Mouse (Mus musculus): ENCODE data around the gene Crybg3. TPM values are rescaled to one million over a fixed set of nuclear protein-coding genes. Genes with fewer than 3 reads are reported as not detected.

Gene Crybg3
- polyA plus RNA-seq, 1 experiment from 2014 or later, result 5.0 TPM

GRCm38 (mm10) chr16:59521752-59522423 is 78.9 kb downstream of the Crybg3 start:
- no peaks in the 10 kb centered on the region for H3K4me1 ChIP-seq (ENCODE audit: control insufficient read depth, insufficient read depth, low read length)
- H3K36me3 ChIP-seq (ENCODE audit: control insufficient read depth, insufficient read depth, low read length), result no peaks in the 10 kb centered on the region
- WGBS, result 75% methylated on average over 16 of the region's 16 CpGs
- no peaks in the 10 kb centered on the region for H3K27me3 ChIP-seq (replicated peaks; ENCODE audit: control insufficient read depth, insufficient read depth, low read length)
- H3K9me3 ChIP-seq (ENCODE audit: control insufficient read depth, low read length), result no peaks in the 10 kb centered on the region
- H3K27ac ChIP-seq (ENCODE audit: low read length), result peak overlapping the region; percentile 28; the same call in 1 of the 2 replicates
- H3K9ac ChIP-seq (ENCODE audit: low read depth, low read length), result no peak overlapping the region
- H3K4me2 ChIP-seq (ENCODE audit: low read depth, low read length), result no peak overlapping the region
- peak; percentile 74 for ATAC-seq
- no peak overlapping the region for H3K4me3 ChIP-seq (ENCODE audit: low read length)

DNA sequence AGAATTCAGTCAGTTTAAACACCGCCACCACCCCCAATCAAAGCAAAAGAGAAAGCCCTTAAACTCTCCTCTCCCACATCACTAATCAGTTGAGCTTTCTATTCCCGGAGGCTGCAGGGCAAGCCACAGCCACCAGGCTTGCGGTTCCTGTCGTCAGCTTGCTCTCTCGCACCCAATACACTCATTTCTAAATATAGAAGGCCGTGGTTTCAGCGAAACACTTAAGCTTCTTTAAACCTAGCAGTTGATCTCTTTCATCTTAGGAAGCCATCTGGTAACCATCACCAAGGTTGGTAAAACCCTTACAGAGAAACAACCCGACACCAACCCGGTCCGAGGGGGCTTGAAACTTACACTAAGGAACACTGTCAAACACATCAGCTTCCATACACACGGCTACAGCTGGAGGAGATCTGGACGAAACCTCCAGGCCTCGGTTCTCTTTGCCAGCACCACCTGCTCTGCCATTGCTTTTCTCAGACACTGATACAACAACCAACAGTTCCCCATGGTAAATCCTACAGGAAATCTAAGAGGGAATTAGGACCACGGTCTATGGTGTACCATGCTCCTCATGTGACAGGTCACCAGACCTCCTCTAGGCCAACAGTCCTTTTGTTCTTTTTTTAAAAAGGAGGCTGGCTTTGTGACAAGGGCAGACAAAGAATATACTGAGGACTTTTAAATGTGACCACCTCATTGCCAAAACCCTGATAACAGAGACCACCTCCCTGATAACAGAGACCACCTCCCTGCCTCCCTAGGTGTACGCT is 83.1 kb downstream of the Crybg3 start:
- no peaks in the 10 kb centered on the region for H3K9me3 ChIP-seq (ENCODE audit: control insufficient read depth, low read length)
- no peak for ATAC-seq
- no peak overlapping the region for H3K27ac ChIP-seq (ENCODE audit: low read length)
- H3K27me3 ChIP-seq (replicated peaks; ENCODE audit: control insufficient read depth, insufficient read depth, low read length), result no peaks in the 10 kb centered on the region
- H3K4me1 ChIP-seq (ENCODE audit: control insufficient read depth, insufficient read depth, low read length), result no peaks in the 10 kb centered on the region
- no peak overlapping the region for H3K4me2 ChIP-seq (ENCODE audit: low read depth, low read length)
- no peaks in the 10 kb centered on the region for H3K36me3 ChIP-seq (ENCODE audit: control insufficient read depth, insufficient read depth, low read length)
- no peak overlapping the region for H3K9ac ChIP-seq (ENCODE audit: low read depth, low read length)
- no peak overlapping the region for H3K4me3 ChIP-seq (ENCODE audit: low read length)
- 64% methylated on average over 15 of the region's 15 CpGs for WGBS

- H3K27ac ChIP-seq (ENCODE audit: low read length), result no peak overlapping the region
- 88% methylated on average over 10 of the region's 10 CpGs for WGBS
These were observed 83.8 kb downstream of the Crybg3 start for GRCm38 (mm10) chr16:59516965-59517364.

DNA sequence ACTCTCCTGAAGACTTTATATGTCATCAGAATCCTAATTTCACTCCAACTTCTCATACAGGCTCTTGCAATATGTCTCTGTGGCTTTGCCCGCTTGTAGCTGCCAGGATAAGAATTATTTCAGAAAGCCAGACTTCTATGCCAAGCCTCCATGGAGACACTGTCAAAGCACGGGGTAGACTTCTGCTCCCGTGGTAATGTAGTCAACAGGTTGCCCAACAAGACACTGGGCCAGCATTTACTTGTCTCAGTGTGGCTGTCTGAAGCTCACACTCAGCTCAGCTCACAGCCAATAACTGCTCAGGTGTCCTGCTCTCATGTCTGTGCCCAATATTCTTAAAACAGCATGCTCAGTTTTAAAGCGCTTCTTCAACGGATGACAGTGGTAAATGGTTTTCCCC is 85.6 kb downstream of the Crybg3 start:
- no peaks in the 10 kb centered on the region for H3K36me3 ChIP-seq (ENCODE audit: control insufficient read depth, insufficient read depth, low read length)
- no peak overlapping the region for H3K27ac ChIP-seq (ENCODE audit: low read length)
- no peaks in the 10 kb centered on the region for H3K4me1 ChIP-seq (ENCODE audit: control insufficient read depth, insufficient read depth, low read length)
- H3K9me3 ChIP-seq (ENCODE audit: control insufficient read depth, low read length), result no peaks in the 10 kb centered on the region
- no peaks in the 10 kb centered on the region for H3K27me3 ChIP-seq (replicated peaks; ENCODE audit: control insufficient read depth, insufficient read depth, low read length)
- 88% methylated on average over 5 of the region's 5 CpGs for WGBS
- no peak for ATAC-seq
- H3K4me2 ChIP-seq (ENCODE audit: low read depth, low read length), result no peak overlapping the region
- no peak overlapping the region for H3K4me3 ChIP-seq (ENCODE audit: low read length)
- no peak overlapping the region for H3K9ac ChIP-seq (ENCODE audit: low read depth, low read length)

More at GRCm38 (mm10) chr16:59516965-59517364, 83.8 kb downstream of the Crybg3 start:
- Histone ChIP-seq H3K4me3 (ENCODE audit: low read length) (no peak overlapping the region), H3K27me3 (replicated peaks; ENCODE audit: control insufficient read depth, insufficient read depth, low read length) (no peaks in the 10 kb centered on the region), H3K9ac (ENCODE audit: low read depth, low read length) (no peak overlapping the region), H3K9me3 (ENCODE audit: control insufficient read depth, low read length) (no peaks in the 10 kb centered on the region), H3K4me1 (ENCODE audit: control insufficient read depth, insufficient read depth, low read length) (no peaks in the 10 kb centered on the region), H3K36me3 (ENCODE audit: control insufficient read depth, insufficient read depth, low read length) (no peaks in the 10 kb centered on the region), H3K4me2 (ENCODE audit: low read depth, low read length) (no peak overlapping the region)
- ATAC-seq, result no peak

DNA sequence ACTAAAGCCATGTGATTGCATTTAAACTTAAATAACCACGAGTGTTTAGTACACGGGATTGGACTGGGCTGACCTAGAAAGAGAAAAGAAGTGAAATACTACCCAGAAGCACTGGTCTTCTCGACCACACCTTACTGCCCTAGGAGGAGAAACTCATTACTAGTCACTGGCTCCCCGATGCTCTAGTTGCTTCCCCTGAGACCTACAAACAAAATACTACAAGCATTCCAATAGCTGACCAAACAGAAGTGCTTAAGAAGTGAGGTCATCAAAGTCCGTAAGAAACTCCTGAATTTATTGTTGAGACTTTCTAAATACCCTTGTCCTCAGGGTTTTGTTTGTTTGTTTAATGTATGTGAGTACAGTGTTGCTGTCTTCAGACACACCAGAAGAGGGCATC is 90.9 kb downstream of the Crybg3 start:
- ATAC-seq, result no peak
- Histone ChIP-seq H3K9me3 (ENCODE audit: control insufficient read depth, low read length) (no peaks in the 10 kb centered on the region), H3K4me3 (ENCODE audit: low read length) (no peak overlapping the region), H3K4me1 (ENCODE audit: control insufficient read depth, insufficient read depth, low read length) (no peaks in the 10 kb centered on the region), H3K36me3 (ENCODE audit: control insufficient read depth, insufficient read depth, low read length) (0 out of 2 replicates have a peak, but pooled peaks cover 2% of the 10 kb centered on the region), H3K27me3 (replicated peaks; ENCODE audit: control insufficient read depth, insufficient read depth, low read length) (no peaks in the 10 kb centered on the region), H3K9ac (ENCODE audit: low read depth, low read length) (no peak overlapping the region), H3K4me2 (ENCODE audit: low read depth, low read length) (no peak overlapping the region), H3K27ac (ENCODE audit: low read length) (no peak overlapping the region)
- WGBS, result 88% methylated on average over 5 of the region's 5 CpGs

DNA sequence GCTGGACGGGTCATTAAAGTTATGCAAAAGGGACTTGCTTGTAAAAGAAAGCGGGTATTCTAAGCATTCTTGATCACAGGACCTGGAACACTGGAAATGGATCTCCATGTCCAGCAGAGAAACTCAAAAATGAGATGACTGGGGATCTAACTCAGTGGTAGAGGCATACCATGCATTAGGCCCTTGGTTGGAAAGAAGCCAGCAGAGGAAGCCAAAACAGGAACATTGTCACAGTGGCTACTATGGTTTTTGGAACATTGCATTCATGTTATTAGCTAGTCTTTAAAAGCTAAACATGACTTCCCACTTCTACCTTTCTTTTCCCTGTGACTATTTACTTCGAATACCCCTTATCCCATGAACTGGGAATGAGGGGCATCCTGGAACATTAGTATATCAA is 101.6 kb downstream of the Crybg3 start:
- no peak for ATAC-seq
- 0 out of 2 replicates have a peak, but pooled peaks cover 3% of the 10 kb centered on the region for H3K36me3 ChIP-seq (ENCODE audit: control insufficient read depth, insufficient read depth, low read length)
- no peak overlapping the region for H3K4me2 ChIP-seq (ENCODE audit: low read depth, low read length)
- H3K9ac ChIP-seq (ENCODE audit: low read depth, low read length), result no peak overlapping the region
- 91% methylated on average over 3 of the region's 3 CpGs for WGBS
- no peak overlapping the region for H3K27ac ChIP-seq (ENCODE audit: low read length)
- no peaks in the 10 kb centered on the region for H3K4me1 ChIP-seq (ENCODE audit: control insufficient read depth, insufficient read depth, low read length)
- no peaks in the 10 kb centered on the region for H3K27me3 ChIP-seq (replicated peaks; ENCODE audit: control insufficient read depth, insufficient read depth, low read length)
- no peaks in the 10 kb centered on the region for H3K9me3 ChIP-seq (ENCODE audit: control insufficient read depth, low read length)
- H3K4me3 ChIP-seq (ENCODE audit: low read length), result no peak overlapping the region

- no peak overlapping the region for H3K27ac ChIP-seq (ENCODE audit: low read length)
- WGBS, result 85% methylated on average over 1 of the region's 1 CpGs
These were observed 102.8 kb downstream of the Crybg3 start for GRCm38 (mm10) chr16:59497947-59498346.

DNA sequence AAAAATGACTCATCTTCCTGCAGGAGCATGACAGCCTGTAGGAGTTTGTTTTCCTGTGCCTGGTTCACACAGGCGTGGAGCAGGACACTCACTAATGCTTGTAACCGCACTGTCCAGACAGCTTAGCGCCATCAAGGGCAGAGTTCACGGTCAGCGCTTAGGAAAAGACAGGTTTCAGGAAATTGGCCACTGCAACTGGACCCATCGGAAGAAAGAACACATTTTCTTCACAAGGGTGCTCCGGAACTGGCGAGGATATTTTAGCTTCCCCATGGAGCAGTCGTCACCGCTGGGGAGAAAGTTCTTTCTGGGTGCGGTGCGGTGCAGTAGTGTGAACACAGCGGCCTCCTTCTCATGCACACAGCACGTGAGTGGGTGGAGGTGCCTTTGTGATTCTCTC is 107.6 kb downstream of the Crybg3 start:
- no peak overlapping the region for H3K27ac ChIP-seq (ENCODE audit: low read length)

More at GRCm38 (mm10) chr16:59497947-59498346, 102.8 kb downstream of the Crybg3 start:
- H3K9ac ChIP-seq (ENCODE audit: low read depth, low read length), result no peak overlapping the region
- no peaks in the 10 kb centered on the region for H3K4me1 ChIP-seq (ENCODE audit: control insufficient read depth, insufficient read depth, low read length)
- H3K4me3 ChIP-seq (ENCODE audit: low read length), result no peak overlapping the region
- ATAC-seq, result no peak
- H3K27me3 ChIP-seq (replicated peaks; ENCODE audit: control insufficient read depth, insufficient read depth, low read length), result no peaks in the 10 kb centered on the region
- 0 out of 2 replicates have a peak, but pooled peaks cover 5% of the 10 kb centered on the region for H3K36me3 ChIP-seq (ENCODE audit: control insufficient read depth, insufficient read depth, low read length)
- no peak overlapping the region for H3K4me2 ChIP-seq (ENCODE audit: low read depth, low read length)
- H3K9me3 ChIP-seq (ENCODE audit: control insufficient read depth, low read length), result no peaks in the 10 kb centered on the region

GRCm38 (mm10) chr16:59487975-59488548 is 112.7 kb downstream of the Crybg3 start:
- Histone ChIP-seq H3K27me3 (replicated peaks; ENCODE audit: control insufficient read depth, insufficient read depth, low read length) (no peaks in the 10 kb centered on the region), H3K9me3 (ENCODE audit: control insufficient read depth, low read length) (no peaks in the 10 kb centered on the region), H3K4me2 (ENCODE audit: low read depth, low read length) (no peak overlapping the region), H3K4me1 (ENCODE audit: control insufficient read depth, insufficient read depth, low read length) (no peaks in the 10 kb centered on the region), H3K27ac (ENCODE audit: low read length) (no peak overlapping the region), H3K4me3 (ENCODE audit: low read length) (no peak overlapping the region), H3K36me3 (ENCODE audit: control insufficient read depth, insufficient read depth, low read length) (peaks cover 9% of the 10 kb centered on the region; the same call in 1 of the 2 replicates), H3K9ac (ENCODE audit: low read depth, low read length) (no peak overlapping the region)
- 82% methylated on average over 9 of the region's 9 CpGs for WGBS
- ATAC-seq, result no peak

More for the DNA sequence above, 107.6 kb downstream of the Crybg3 start:
- Histone ChIP-seq H3K9me3 (ENCODE audit: control insufficient read depth, low read length) (no peaks in the 10 kb centered on the region), H3K36me3 (ENCODE audit: control insufficient read depth, insufficient read depth, low read length) (peaks cover 8% of the 10 kb centered on the region; the same call in 1 of the 2 replicates), H3K27me3 (replicated peaks; ENCODE audit: control insufficient read depth, insufficient read depth, low read length) (no peaks in the 10 kb centered on the region), H3K4me1 (ENCODE audit: control insufficient read depth, insufficient read depth, low read length) (no peaks in the 10 kb centered on the region), H3K4me3 (ENCODE audit: low read length) (no peak overlapping the region), H3K9ac (ENCODE audit: low read depth, low read length) (no peak overlapping the region), H3K4me2 (ENCODE audit: low read depth, low read length) (no peak overlapping the region)
- WGBS, result 87% methylated on average over 14 of the region's 14 CpGs
- no peak for ATAC-seq
